Mouse (Mus musculus) cerebral cortex, adult 2 months (tissue): ENCODE measurements around the gene Gm20441.

ENCODE experiments used
- WGBS: fragments of 180-500 bp; shearing (Covaris S2); methylation state at CpG from one replicate; pipeline ENCODE4 v1.1.7; 2018; 5-methylcytosine and 5-hydroxymethylcytosine counted together

Gene Gm20441

GRCm38 (mm10) chr10:75780769-75781578 lies at the start of gene Gm20441, which contains the start of gene Gstt3:
Gene Gm20441 (minus strand): TSS chr10:75780954.
Gene Gstt3 (minus strand): TSS chr10:75781414.
- WGBS: 8% methylated on average over 28 of the region's 28 CpGs

- 97% methylated on average over 2 of the region's 2 CpGs for WGBS
Measured at GRCm38 (mm10) chr10:75830275-75830670, 49.5 kb upstream of the Gm20441 start.

GRCm38 (mm10) chr10:75829529-75830274 lies 48.9 kb upstream of the Gm20441 start:
- 81% methylated on average over 2 of the region's 2 CpGs for WGBS

- WGBS: 84% methylated on average over 4 of the region's 4 CpGs
Measured at GRCm38 (mm10) chr10:75827668-75828360, 47.1 kb upstream of the Gm20441 start.

GRCm38 (mm10) chr10:75824530-75824929 lies 43.8 kb upstream of the Gm20441 start:
- 89% methylated on average over 4 of the region's 4 CpGs for WGBS

- 94% methylated on average over 1 of the region's 1 CpGs for WGBS
Measured at GRCm38 (mm10) chr10:75823782-75824181, 43.0 kb upstream of the Gm20441 start.

- 98% methylated on average over 2 of the region's 2 CpGs for WGBS
Measured at GRCm38 (mm10) chr10:75822443-75822842, 41.7 kb upstream of the Gm20441 start, which contains the start of gene Gstt4. Gene Gstt4 (minus strand): TSS chr10:75822543.

- WGBS: 90% methylated on average over 5 of the region's 5 CpGs
Measured at GRCm38 (mm10) chr10:75819882-75820281, 39.1 kb upstream of the Gm20441 start.

GRCm38 (mm10) chr10:75818641-75819040 lies 37.9 kb upstream of the Gm20441 start:
- 76% methylated on average over 10 of the region's 10 CpGs for WGBS

- 79% methylated on average over 2 of the region's 2 CpGs for WGBS
Measured at GRCm38 (mm10) chr10:75804217-75804616, 23.5 kb upstream of the Gm20441 start.

GRCm38 (mm10) chr10:75798176-75798696 lies 17.5 kb upstream of the Gm20441 start, which contains the start of gene Gstt1:
Gene Gstt1 (minus strand): TSS chr10:75798584.
- 5% methylated on average over 18 of the region's 18 CpGs for WGBS

GRCm38 (mm10) chr10:75797619-75798175 lies 16.9 kb upstream of the Gm20441 start:
- WGBS: 1% methylated on average over 12 of the region's 12 CpGs

GRCm38 (mm10) chr10:75796731-75797516 lies 16.2 kb upstream of the Gm20441 start:
- WGBS: 52% methylated on average over 11 of the region's 11 CpGs

- 66% methylated on average over 3 of the region's 3 CpGs for WGBS
Measured at GRCm38 (mm10) chr10:75794880-75795279, 14.1 kb upstream of the Gm20441 start.

- WGBS: 38% methylated on average over 7 of the region's 7 CpGs
Measured at GRCm38 (mm10) chr10:75790773-75791172, 10.0 kb upstream of the Gm20441 start.

- WGBS: 94% methylated on average over 5 of the region's 5 CpGs
Measured at GRCm38 (mm10) chr10:75789841-75790240, 9.1 kb upstream of the Gm20441 start.

- WGBS: 82% methylated on average over 6 of the region's 6 CpGs
Measured at GRCm38 (mm10) chr10:75789081-75789735, 8.5 kb upstream of the Gm20441 start.

- WGBS: 52% methylated on average over 8 of the region's 8 CpGs
Measured at GRCm38 (mm10) chr10:75788277-75788676, 7.5 kb upstream of the Gm20441 start.

GRCm38 (mm10) chr10:75785442-75785841 lies 4.7 kb upstream of the Gm20441 start:
- 75% methylated on average over 1 of the region's 1 CpGs for WGBS
